Mouse (Mus musculus) ES-Bruce4 (cell line): Measurements from ENCODE around the gene Fosl2.

Experiments
- CTCF ChIP-seq: IDR thresholded peaks from one replicate; pipeline ENCODE4 v1.8.1; 2011; ENCODE audit warnings: low read depth, low read length
- EP300 ChIP-seq: IDR thresholded peaks from 2 replicates; pipeline ENCODE4 v1.6.1; 2011; ENCODE audit warnings: low read depth, low read length; ENCODE audit not compliant: insufficient read depth
- POLR2A ChIP-seq: IDR thresholded peaks from one replicate; pipeline ENCODE4 v1.8.1; 2011; ENCODE audit warnings: low read length; ENCODE audit not compliant: insufficient read depth

DNA sequence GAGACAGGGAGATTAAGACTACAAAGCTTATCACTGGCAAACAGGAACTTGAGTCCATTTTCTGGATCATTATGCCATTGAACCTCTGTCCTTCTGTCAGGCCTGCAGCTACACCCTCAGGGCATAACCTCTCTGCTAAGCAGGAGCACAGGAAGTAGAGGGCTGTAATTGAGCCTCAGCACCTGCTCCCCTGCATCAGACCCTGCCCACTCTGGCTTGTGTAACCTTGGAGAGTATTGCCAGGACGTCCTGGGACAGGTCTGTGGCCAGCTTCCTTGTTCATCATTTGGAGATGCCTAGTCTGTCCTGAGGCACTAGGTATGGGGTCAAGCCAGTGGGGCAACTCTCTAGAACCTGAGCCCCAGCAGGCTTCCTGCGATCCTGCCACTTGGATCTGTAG, 36.6 kb downstream of the Fosl2 start:
- TF ChIP-seq CTCF (no peak), EP300 (no peak), POLR2A (no peak)
